Mouse (Mus musculus) cerebellum, adult (tissue): Measurements from ENCODE around the gene Terb1.

Experiments
- ATAC-seq: cut with Nextera tagmentation; 2 replicates; pipeline ENCODE4 v1.9.2; 2017; ENCODE audit warnings: mild to moderate bottlenecking, moderate library complexity, mixed read lengths; ENCODE audit not compliant: insufficient number of reproducible peaks, low FRiP score, low TSS enrichment

The Terb1 gene

DNA sequence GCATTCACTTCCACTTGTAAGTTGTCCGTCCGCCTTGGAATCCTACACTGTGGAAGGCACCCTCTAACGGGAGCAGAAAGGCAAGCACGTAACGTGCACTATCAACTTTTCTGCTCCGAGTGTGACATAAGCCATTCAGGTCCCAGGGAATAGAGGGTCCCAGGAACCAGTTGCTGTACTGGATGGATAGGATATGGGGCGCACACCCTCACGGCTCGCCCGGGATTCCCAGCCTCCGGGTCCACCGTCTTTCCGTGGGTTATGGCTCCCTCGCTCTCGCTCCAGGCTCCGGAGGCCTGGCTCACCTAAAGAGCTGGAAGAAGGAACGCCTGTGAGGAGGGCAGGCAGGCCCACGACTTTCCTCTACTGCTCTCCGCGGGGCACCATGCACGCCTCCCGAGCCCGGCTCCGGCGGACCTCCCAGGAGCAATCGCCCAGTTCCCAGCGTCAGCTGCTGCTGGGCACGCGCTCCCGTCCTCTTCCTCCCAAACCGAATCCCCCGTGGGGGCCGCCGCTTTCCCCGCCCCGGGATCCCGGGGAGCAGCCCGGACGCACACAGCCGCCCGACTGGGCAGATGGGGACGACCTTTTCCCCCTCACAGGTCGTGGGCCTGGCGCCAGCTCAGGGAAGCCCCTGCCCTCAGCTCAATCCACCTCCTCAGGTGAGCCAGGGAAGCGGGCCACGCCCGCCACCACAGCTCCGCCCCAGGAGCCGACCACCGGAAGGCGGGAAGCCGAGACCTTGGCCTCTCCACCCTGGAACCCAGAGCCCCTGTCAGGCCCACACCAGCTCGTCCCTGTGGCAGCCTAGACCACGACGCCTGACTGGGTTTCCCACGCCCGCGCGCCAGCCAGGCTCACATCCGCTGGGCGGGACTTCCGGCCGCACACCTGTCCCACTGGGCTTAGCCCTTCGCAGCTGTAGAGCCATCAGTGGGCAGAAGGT lies at the start of gene Terb1:
Gene Terb1 (minus strand): TSS at position 850 of the 946 bp plus-strand sequence.
- peak; percentile 84 for ATAC-seq

DNA sequence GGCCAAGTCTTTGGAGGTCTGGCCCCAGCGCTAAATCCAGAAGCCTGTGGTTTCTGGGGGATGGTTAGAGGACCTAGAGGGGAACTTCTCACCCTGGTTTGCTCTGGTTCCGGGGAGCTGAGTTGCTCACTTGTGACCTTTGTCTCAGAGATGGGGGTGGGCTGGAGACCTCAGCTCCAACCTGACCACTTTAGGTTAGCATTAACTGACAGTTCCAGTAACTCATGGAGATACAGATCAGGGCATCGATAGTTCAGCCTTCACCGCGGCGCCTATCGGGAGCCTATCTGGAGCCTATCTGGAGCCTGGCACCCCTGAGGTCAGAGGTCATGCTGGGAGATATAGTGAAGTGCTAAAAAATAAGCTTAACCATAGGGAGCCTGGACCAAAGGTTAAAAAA lies 47.5 kb upstream of the Terb1 start:
- ATAC-seq, result no peak

DNA sequence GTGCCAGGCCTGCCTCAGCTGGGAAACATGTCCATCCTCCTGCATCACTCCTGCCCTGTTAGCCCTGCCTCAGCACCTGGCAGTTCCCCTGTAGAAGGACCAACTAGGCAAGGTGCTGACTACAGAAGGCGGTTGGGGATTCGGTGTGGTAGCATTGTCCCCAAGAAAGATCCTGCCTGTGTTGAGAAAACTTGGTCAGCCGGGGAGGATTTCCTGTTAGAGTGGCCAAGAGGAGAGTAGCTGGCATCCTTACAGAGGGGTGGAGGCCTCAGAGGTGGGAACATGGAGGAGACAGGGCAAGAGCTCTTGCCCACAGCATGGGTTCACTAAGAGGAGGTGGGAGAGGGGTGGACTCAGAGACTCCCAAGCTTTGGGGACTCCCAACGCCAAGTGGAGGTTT lies 45.5 kb upstream of the Terb1 start:
- no peak for ATAC-seq

DNA sequence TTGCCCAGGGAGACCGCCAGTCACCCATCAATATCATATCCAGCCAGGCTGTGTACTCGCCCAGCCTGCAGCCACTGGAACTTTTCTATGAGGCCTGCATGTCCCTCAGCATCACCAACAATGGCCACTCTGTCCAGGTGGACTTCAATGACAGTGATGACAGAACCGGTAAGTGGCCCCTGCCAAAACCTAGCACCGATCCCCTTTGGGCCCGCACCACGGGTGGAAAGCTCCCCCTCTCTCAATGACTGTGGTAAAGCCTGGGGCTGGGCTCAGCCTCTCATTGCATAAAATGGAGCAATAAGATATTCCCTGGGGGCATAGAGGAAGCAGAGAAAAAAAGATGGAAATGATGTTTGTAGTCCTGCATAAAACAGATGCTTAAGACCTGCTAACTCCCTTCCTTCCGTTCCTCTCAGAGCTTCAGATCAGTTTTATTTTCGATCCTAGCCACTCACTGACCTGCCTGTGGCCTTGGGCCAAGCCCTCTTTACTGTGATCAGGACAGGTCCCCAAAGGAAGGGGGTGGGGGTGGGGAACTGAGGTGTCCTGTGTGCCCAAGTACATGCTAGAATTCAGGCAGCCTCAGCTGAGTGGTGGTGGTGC lies 33.8 kb upstream of the Terb1 start:
- ATAC-seq, result no peak

DNA sequence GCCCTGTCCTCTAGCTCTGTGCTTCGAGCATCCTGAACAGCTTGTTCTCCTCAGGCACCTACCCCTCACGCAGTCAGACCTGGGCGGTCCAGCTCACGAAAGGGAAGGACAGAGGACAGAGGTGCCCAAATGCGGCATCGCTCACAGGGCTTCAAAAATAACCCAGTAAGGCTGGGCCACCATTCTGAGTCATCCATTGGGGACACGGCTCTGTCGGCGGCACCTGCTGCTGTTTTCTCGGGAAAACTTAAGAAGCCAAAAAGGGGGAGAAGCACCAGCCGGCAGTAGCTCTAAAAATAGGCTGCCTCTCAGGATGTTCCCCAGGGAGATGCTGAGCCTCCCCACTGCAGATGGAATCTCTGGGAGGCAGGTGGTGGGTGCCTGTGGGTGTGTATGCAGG lies 32.5 kb upstream of the Terb1 start:
- peak; percentile 37; the same call in 1 of the 2 replicates for ATAC-seq

DNA sequence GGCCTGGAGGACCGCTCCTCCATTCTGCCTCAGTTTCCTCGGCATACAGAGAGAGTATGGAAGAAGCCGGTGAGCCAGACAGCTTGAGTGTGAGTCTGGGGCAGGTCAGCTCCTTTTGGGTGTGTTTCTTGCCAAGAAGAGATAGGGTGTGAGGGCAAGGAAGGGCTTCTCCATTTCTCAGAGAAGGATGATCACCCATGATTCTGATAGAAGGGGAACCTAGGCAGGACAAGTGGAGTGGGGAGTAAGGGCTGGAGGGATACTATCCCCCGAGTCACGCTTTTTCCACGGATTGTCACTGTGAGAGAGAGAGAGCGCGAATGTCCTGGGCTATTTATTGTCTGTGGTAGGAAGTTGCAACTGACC lies 31.8 kb upstream of the Terb1 start:
- ATAC-seq, result peak; percentile 18; the same call in 1 of the 2 replicates

DNA sequence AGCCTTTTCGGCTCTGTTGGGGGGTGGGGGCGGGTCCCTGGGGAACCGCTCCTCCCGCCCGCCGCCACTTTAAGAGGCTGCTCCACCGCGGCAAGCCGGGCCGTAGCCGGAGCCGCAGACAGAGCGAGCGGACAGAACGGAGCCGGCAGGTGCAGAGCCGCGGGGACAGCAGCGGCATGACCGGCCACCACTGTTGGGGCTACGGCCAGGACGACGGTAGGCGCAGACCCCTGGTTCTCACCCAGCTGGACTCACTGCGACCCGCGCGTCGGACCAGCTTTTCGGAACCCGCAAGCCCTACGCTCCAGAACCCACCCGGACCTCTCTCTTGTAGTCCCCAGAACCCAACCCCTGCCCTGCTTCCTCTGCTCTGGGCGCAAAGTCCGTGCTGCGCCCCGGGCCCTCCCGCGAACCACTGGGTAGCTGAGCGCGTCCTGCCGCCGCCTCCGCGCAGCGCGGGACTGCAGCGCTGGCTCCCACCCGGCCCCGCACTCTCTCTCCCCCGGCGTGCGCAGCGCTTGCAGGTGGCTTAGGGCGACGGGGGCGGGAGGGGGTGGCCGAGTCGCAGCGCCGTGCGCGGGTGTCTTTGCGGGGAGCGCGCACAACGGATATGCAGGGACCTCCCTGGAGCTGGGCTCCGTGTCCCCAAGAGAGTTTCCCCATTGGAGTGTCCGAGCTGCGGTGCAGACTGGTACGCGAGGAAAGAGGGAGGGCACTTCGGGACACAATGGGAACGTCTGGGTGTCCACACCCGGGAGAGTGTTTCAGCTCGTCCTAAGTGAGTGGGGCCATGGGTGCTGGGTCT lies 31.2 kb upstream of the Terb1 start:
- ATAC-seq, result peak; percentile 50; the same call in 1 of the 2 replicates

DNA sequence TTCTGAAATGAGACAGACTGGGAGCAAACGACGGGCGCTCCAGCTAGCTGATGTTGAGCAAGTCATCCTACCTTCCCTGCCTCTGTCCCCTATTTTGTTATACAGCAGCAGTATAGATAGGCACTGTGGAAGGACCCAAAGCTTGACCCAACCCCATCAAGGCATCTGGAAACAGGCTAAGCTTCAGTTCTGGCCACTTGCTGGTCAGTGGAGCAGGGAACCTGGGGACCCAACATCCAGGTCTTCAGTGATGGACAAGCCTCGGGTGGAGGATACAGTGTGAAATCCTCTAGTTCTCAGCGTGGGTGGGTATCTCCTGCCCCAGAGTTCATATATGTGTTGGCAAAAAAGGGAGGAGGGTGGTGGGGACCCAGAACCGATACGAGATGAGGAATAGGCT lies 30.5 kb upstream of the Terb1 start:
- 0 out of 2 replicates have a peak, but pooled peaks have one; percentile 8 for ATAC-seq

DNA sequence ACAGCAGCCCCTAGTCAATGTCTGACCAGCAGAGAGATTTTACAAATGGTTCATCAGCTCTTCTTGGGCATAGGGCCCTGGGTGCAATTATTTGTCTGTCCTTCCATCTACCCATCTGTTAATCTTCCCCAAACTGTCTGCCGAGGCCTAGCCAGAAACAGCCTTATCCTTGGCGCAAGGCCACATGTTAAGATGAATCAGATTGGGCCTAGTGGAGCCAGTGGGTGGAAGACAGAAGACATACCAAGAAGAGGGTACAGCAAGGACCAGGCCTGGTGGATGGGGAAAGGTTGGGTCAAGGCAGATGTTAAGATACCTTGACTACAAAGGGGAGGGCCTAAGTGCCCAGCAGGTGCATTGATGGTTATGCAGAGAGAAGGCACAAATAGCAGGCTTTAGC lies 29.9 kb upstream of the Terb1 start:
- ATAC-seq, result no peak

DNA sequence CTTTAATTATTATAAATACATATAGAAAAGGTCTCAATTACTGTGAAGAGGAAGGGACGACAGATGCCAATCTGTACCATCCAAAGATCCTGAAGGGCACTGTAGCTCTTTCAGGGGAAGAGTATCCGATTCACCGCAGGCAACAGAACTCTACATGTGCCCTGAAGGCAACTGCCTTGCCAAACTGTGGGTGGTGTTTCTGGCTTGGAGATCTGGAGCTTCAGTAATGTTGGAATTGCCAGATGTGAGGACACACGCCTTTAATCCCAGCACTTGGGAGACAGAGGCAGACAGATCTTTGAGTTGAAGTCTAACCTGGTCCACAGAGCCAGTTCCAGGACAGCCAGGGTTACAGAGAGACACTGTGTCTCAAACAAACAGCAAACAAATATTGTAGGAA lies 29.2 kb upstream of the Terb1 start:
- no peak for ATAC-seq

DNA sequence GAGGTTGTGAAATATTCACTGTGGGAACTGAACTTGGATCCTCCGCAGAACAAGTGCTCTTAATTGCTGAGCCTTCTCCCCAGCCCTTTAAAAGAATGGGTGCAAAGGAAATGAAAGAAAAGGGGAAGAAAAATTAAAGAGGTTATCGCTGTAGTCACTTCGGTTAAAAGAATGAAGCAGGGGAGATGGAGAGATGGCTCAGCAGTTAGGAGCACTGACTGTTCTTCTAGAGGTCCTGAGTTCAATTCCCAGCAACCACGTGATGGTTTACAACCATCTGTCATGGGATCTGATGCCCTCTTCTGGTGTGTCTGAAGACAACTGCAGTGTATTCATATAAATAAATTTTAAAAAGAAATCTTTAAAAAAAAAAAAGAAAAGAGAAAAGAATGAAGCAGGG lies 26.3 kb upstream of the Terb1 start:
- ATAC-seq, result no peak

DNA sequence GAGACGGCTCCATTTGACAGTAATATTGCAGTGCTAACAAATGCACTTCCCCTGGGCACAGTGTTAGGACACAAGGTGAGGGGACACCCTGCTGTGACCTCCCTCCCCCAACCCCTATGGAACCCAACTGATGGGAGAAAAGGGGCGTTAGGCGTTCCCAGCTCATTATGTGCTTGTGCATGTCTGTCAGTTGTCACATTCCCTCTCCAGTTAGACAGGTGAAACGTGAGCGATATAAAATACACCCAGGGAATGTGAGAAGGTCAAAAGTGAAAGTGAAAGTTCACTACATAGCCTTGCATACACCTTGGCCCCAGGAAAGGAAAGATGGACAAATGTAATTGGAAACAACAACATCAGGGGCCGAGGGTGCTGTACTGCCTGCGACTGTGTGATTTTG lies 25.7 kb upstream of the Terb1 start:
- no peak for ATAC-seq

DNA sequence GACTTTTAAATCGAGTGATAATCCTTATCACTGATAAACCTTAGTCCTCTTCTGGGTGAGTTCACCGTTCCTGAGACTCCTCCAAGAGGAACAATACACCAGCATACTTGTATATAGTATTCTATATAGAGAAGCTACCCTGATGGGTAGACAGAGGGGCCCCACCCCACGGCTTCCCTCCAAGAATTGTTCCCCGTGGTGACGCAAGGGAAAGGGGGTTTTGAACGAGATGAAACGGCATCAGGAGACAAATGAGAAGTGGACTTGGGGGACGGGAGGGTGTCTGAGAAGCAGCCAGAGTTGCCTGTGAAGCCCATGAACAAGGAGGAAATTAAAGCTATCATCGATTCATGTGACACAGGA lies 25.1 kb upstream of the Terb1 start:
- ATAC-seq, result no peak

DNA sequence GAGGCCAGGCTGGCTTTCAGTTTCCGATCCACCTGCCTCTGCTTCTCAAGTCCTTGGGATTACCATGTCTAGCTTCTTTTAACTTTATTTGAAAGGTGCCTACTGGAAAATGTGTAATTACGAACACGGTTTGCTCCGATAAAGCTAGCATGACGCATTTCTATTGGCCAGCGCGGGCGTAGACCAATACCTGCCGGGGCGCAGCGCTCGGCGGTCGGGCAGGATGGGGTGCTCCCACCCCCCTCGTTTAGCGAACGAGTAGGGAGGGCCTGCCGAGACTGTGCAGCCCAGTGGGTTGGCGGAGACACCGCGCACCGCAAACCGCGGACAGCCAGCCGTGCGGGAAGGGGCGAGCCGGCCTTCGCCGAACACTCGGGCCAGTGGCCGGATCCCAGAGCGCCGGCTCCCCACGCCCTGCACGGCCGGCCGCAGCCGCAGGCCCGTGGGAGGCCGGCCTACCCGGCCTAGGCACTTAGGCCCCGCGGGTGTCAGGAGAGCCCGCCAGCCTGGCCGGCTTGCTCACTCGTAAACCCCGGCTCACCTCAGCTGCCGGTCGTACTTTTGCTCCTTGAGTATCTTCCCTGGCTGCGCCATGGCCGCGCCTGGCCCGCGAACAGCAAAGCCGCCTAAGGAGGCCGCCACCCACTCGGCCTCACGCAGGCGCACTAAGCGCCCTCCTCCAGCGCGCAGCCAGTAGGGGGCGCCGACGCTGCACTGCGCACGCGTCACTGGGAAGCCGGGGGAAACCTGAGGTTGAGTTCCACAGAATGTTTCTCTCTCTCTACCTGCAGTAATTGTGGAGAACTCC lies 24.5 kb upstream of the Terb1 start, which contains the start of the genes Nae1 and Car7:
Gene Nae1 (minus strand): TSS at position 667 of the 808 bp plus-strand sequence.
Gene Car7 (plus strand): TSS at position 719 of the 808 bp plus-strand sequence.
- ATAC-seq, result peak; percentile 85

DNA sequence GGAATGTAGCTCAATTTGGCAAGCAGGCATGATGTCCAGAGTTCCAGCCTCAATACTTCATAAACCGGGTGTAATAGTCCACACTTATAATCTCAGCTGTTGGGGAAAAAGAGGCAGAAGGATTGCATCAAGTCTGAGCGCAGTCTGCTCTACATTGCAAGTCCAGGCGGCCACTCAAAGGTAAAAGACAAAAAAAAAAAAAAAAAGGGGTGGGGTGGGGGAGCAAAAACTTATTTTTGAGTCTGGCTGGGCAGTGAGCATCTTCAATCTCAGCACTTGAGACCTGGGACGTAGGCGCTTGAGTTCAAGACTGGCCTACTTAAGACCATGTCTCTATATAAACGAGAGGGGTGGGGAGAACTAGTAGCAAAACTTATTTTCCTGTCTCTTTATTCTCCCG lies 23.8 kb upstream of the Terb1 start:
- no peak for ATAC-seq

DNA sequence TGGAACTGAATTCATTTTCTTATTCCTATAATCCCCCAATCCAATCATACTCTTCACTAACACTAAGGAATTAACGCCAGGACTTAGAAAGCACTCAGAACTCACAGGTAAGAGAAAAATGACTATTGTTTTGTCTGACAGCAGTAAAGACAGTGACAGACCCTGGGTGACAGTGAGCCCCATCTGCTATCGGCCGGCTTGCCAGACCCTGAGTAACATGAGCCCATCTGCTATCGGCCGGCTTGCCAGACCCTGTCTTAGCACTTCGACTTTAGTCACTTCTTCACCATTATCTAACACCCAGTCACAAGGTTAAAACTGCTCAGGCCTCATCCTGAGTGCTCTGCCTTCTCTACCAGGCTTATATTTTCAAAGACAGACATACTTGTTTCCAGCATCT lies 20.0 kb upstream of the Terb1 start:
- peak; percentile 82 for ATAC-seq

DNA sequence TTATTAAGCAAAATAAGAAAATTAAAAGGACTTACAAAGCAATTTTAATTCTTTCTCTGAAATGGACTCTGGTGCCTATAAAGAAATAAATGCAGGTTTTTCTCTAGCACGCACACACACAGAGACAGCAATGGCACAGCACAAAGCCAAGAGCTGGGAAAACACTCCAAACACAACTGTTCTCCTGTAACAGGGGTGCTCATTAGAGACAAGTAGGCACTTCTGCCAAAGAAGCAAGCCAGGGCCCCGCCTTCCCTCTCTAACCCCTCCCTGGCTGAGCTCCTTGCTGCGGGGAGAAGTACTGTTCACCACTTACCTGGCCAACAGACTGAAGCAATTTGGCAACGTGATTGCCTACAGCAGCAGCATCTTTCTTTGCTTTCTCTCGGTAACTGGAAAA lies 8.2 kb upstream of the Terb1 start:
- ATAC-seq, result no peak

DNA sequence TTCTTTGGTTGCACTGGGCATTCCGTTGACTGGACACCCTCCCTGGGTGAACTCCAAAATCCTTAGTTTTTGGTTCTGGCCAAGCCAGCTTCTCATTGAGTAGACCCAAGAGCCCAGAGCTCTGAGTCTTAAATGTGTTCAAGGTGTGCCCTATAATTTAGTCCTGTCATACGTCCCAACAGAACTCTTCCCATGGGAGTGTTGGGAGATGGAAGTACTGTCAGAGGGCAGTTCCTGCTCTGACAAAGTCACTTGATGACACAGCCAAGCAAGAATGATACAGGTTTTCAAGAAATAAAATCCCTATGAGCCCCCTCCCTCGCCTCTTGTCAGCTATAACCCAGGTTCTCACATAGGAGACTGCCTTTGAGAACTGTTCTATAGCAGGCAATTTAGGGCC lies 424 bp upstream of the Terb1 start:
- 0 out of 2 replicates have a peak, but pooled peaks have one; percentile 9 for ATAC-seq

DNA sequence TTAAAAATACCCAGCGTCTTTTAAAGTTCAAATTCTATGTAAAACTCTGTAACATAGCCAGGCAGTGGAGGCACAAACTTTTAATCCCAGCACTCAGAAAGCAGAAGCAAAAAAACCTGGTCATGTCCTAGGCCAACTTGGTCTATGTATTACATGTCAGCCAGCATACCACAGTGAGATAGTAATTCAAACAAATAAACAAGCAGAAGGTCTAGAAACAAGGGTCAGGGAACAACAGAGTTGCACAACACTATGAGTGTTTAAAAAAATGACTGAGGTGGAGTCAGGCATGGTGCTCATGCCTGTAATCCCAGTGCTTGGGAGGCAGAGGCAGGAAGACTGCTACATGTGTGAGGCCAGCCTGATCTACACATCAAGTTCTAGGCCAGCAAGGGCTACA lies 30.6 kb downstream of the Terb1 start:
- ATAC-seq, result no peak

DNA sequence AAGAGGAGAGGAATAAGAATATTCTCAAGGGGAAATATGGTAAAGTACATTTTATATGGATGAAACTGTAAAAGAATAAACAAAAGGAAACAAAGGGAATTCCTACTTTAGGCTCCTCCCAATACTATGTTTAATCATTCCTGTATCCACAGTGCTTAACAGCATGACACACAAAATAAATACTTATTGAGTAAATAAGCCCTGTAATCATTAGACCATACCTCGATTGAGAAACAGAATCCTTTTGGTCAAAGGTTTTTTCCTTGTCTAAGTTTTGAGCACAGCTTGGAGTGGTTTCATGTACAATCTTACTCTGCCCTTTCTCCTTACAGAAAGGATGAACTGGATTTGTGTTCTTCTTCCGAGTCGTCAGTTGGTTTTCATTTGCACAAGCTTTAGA lies 37.2 kb downstream of the Terb1 start:
- ATAC-seq, result no peak
